Mouse (Mus musculus) midbrain, embryonic 11.5 days (tissue): ENCODE data around the gene Galnt11. TPM values are rescaled to one million over a fixed set of nuclear protein-coding genes. Genes with fewer than 3 reads are reported as not detected.

Experiments
- ATAC-seq: fragments of 200-750 bp; cut with Nextera tagmentation; 2 replicates; pipeline ENCODE4 v1.8.0; 2017; ENCODE audit warnings: moderate TSS enrichment, moderate library complexity; ENCODE audit not compliant: low FRiP score
- DNase-seq: peaks from one replicate; pipeline ENCODE4 v3.0.0; 2015; ENCODE audit warnings: low spot score; ENCODE audit errors: missing footprints
- H3K27ac ChIP-seq: fragments of 300-500 bp; sonication (generic); 2 replicates; pipeline ENCODE4 v1.5.1; 2014; ENCODE audit warnings: low read depth, low read length
- H3K27me3 ChIP-seq: fragments of 300-500 bp; sonication (generic); 2 replicates; pipeline ENCODE4 v1.6.1; 2014; ENCODE audit warnings: mild to moderate bottlenecking, low read length, moderate library complexity, mixed read lengths; ENCODE audit not compliant: control insufficient read depth, insufficient read depth
- H3K36me3 ChIP-seq: fragments of 300-500 bp; sonication (generic); 2 replicates; pipeline ENCODE4 v1.6.1; 2014; ENCODE audit warnings: mild to moderate bottlenecking, low read length, moderate library complexity, mixed read lengths; ENCODE audit not compliant: control insufficient read depth, insufficient read depth
- H3K4me1 ChIP-seq: fragments of 300-500 bp; sonication (generic); 2 replicates; pipeline ENCODE4 v1.6.1; 2014; ENCODE audit warnings: low read length; ENCODE audit not compliant: control insufficient read depth, insufficient read depth
- H3K4me2 ChIP-seq: fragments of 300-500 bp; sonication (generic); 2 replicates; pipeline ENCODE4 v1.6.1; 2014; ENCODE audit warnings: mild to moderate bottlenecking, moderate library complexity
- H3K4me3 ChIP-seq: fragments of 300-500 bp; sonication (generic); 2 replicates; pipeline ENCODE4 v1.5.1; 2014; ENCODE audit warnings: low read depth, low read length
- H3K9ac ChIP-seq: fragments of 300-500 bp; sonication (generic); 2 replicates; pipeline ENCODE4 v1.6.1; 2014; ENCODE audit warnings: low read length
- H3K9me3 ChIP-seq: fragments of 300-500 bp; sonication (generic); 2 replicates; pipeline ENCODE4 v1.6.1; 2016; ENCODE audit warnings: low read length; ENCODE audit not compliant: control insufficient read depth
- whole genome bisulfite sequencing: fragments of 180-500 bp; shearing (Covaris S2); extraction: QIAGEN DNeasy Blood & Tissue Kit; methylation state at CpG from one replicate; pipeline ENCODE4 v1.1.7; 2014; 5-methylcytosine and 5-hydroxymethylcytosine counted together
- polyA plus RNA-seq: library from polyadenylated mRNA; unstranded; fragments of >200 nt; fragmentation: Nextera tagmentation; extraction: Ambion mirVana; gene quantifications from 2 replicates; pipeline ENCODE4 v1.2.1, GENCODE M21; 2014

The Galnt11 gene
- polyA plus RNA-seq, 1 experiment from 2014 or later: 40.3 TPM

- DNase-seq (peak; percentile 62), ATAC-seq (no peak)
- no peak overlapping the region for H3K4me2 ChIP-seq
- H3K27ac ChIP-seq: no peak overlapping the region
- H3K36me3 ChIP-seq: peaks cover 7% of the 10 kb centered on the region
- H3K9ac ChIP-seq: no peak overlapping the region
- WGBS: 76% methylated on average over 1 of the region's 1 CpGs
- H3K4me1 ChIP-seq: no peaks in the 10 kb centered on the region
- H3K9me3 ChIP-seq: no peaks in the 10 kb centered on the region
- H3K27me3 ChIP-seq: no peaks in the 10 kb centered on the region
- H3K4me3 ChIP-seq: no peak overlapping the region
These were observed 24.8 kb downstream of the Galnt11 start for GRCm38 (mm10) chr5:25246473-25246865.

DNA sequence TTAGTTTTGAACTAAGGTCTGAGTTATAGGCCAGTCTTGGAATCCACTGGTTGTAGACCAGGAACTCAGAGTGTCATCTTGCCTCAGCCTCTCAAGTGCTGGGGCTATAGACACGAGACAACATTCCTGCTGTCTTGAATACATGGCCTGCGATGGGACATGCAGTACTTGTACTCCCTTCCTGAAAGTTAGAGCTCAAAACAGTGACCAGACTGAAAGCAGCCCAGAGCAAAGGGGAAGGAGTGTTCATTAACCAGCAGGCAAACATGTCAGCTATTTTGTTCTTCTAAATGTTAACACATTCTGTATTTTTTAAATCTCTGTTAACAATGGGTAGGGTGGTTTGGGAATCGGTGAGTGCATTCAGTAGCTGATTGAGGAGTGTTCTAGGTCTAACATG, 25.3 kb downstream of the Galnt11 start:
- peaks cover 8% of the 10 kb centered on the region for H3K36me3 ChIP-seq
- H3K4me2 ChIP-seq: no peak overlapping the region
- H3K9ac ChIP-seq: no peak overlapping the region
- no peaks in the 10 kb centered on the region for H3K4me1 ChIP-seq
- no peaks in the 10 kb centered on the region for H3K9me3 ChIP-seq
- ATAC-seq (no peak), DNase-seq (no peak)
- no peak overlapping the region for H3K4me3 ChIP-seq
- H3K27me3 ChIP-seq: no peaks in the 10 kb centered on the region
- 83% methylated on average over 3 of the region's 3 CpGs for WGBS
- H3K27ac ChIP-seq: no peak overlapping the region

- no peak overlapping the region for H3K27ac ChIP-seq
- peaks cover 12% of the 10 kb centered on the region for H3K36me3 ChIP-seq
- DNase-seq (peak; percentile 62), ATAC-seq (no peak)
- WGBS: 91% methylated on average over 2 of the region's 2 CpGs
- no peaks in the 10 kb centered on the region for H3K27me3 ChIP-seq
- no peak overlapping the region for H3K9ac ChIP-seq
- no peak overlapping the region for H3K4me3 ChIP-seq
- H3K9me3 ChIP-seq: no peaks in the 10 kb centered on the region
- H3K4me2 ChIP-seq: no peak overlapping the region
- no peaks in the 10 kb centered on the region for H3K4me1 ChIP-seq
These were observed 30.7 kb downstream of the Galnt11 start for GRCm38 (mm10) chr5:25252423-25252822.

- H3K9ac ChIP-seq: no peak overlapping the region
- ATAC-seq (no peak), DNase-seq (peak; percentile 57)
- no peaks in the 10 kb centered on the region for H3K27me3 ChIP-seq
- H3K27ac ChIP-seq: no peak overlapping the region
- H3K4me1 ChIP-seq: no peaks in the 10 kb centered on the region
- WGBS: 92% methylated on average over 8 of the region's 8 CpGs
- no peaks in the 10 kb centered on the region for H3K9me3 ChIP-seq
- no peak overlapping the region for H3K4me3 ChIP-seq
- H3K4me2 ChIP-seq: no peak overlapping the region
- peaks cover 12% of the 10 kb centered on the region for H3K36me3 ChIP-seq
These were observed 31.3 kb downstream of the Galnt11 start for GRCm38 (mm10) chr5:25252825-25253544.

- WGBS: 94% methylated on average over 4 of the region's 4 CpGs
- Histone ChIP-seq H3K27ac (no peak overlapping the region), H3K4me1 (no peaks in the 10 kb centered on the region), H3K36me3 (peaks cover 17% of the 10 kb centered on the region), H3K9ac (no peak overlapping the region), H3K27me3 (no peaks in the 10 kb centered on the region), H3K4me2 (no peak overlapping the region), H3K9me3 (no peaks in the 10 kb centered on the region), H3K4me3 (no peak overlapping the region)
- peak; percentile 53 for DNase-seq
- no peak for ATAC-seq
These were observed 32.8 kb downstream of the Galnt11 start for GRCm38 (mm10) chr5:25254491-25254890.

DNA sequence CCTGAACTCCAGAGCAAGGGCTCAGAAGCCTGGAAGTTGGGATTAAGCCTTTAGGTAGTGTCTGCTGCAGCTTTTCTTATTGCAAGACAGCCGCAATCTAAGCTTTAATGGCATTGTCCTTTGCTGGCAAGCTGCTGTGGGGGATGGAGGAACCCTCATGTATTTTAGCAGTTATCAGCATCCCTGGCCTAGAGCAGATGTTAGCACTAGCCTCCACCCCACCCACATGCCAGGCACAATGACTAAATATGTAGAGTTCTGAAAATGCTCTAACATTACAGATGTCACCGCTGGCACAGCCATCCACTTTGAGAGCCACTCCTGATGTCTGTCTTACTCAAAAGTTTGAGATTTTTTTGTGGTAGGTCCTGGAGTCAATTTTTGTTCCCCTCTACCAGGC, 35.0 kb downstream of the Galnt11 start:
- ATAC-seq (no peak), DNase-seq (peak; percentile 21)
- Histone ChIP-seq H3K27ac (no peak overlapping the region), H3K9me3 (no peaks in the 10 kb centered on the region), H3K27me3 (no peaks in the 10 kb centered on the region), H3K36me3 (peaks cover 10% of the 10 kb centered on the region), H3K4me2 (no peak overlapping the region), H3K9ac (no peak overlapping the region), H3K4me3 (no peak overlapping the region), H3K4me1 (no peaks in the 10 kb centered on the region)
- WGBS: 87% methylated on average over 2 of the region's 2 CpGs

GRCm38 (mm10) chr5:25261452-25261851, 39.7 kb downstream of the Galnt11 start:
- no peak overlapping the region for H3K27ac ChIP-seq
- no peaks in the 10 kb centered on the region for H3K4me1 ChIP-seq
- no peak overlapping the region for H3K4me3 ChIP-seq
- no peak overlapping the region for H3K9ac ChIP-seq
- H3K27me3 ChIP-seq: no peaks in the 10 kb centered on the region
- WGBS: 90% methylated on average over 6 of the region's 6 CpGs
- no peaks in the 10 kb centered on the region for H3K9me3 ChIP-seq
- no peak for ATAC-seq
- peak; percentile 66 for DNase-seq
- peaks cover 14% of the 10 kb centered on the region for H3K36me3 ChIP-seq
- no peak overlapping the region for H3K4me2 ChIP-seq

GRCm38 (mm10) chr5:25262266-25262665, 40.6 kb downstream of the Galnt11 start:
- H3K27ac ChIP-seq: no peak overlapping the region
- ATAC-seq (no peak), DNase-seq (peak; percentile 71)
- peaks cover 14% of the 10 kb centered on the region for H3K36me3 ChIP-seq
- H3K4me2 ChIP-seq: no peak overlapping the region
- H3K9me3 ChIP-seq: no peaks in the 10 kb centered on the region
- H3K27me3 ChIP-seq: no peaks in the 10 kb centered on the region
- H3K4me1 ChIP-seq: no peaks in the 10 kb centered on the region
- H3K4me3 ChIP-seq: no peak overlapping the region
- H3K9ac ChIP-seq: no peak overlapping the region
- 88% methylated on average over 7 of the region's 7 CpGs for WGBS

DNA sequence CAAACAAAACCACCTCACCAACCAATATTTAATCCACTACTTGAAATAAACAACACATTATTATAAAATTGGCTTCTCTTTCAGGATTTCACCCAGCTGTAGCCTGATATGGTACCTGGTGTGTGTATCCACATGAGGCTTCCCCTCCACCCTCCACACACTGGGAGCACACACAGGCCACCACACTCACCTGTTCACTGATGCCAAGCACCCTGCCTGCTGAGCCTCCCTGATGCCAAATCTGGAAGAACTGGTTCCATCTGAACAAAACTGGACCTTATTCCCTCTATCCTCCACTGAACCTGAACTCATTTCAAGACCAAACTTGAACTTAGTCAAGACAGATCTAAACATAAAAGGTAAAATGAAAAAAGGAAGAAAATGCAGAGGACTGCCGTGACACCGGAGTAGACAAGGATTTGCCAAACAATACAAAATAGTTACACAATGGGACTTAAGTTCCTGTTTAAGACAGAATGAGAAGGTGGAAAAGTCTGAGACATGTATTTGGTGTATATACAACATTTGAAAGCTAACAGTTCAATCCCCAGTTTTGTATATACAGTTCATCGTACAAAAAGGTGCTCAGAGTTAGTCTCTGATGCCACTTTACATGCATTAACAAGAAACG, 46.7 kb downstream of the Galnt11 start:
- Histone ChIP-seq H3K36me3 (peaks cover 9% of the 10 kb centered on the region), H3K4me2 (no peak overlapping the region), H3K9me3 (no peaks in the 10 kb centered on the region), H3K4me1 (no peaks in the 10 kb centered on the region), H3K9ac (no peak overlapping the region), H3K27ac (no peak overlapping the region), H3K27me3 (no peaks in the 10 kb centered on the region), H3K4me3 (no peak overlapping the region)
- no peak for ATAC-seq
- 94% methylated on average over 4 of the region's 4 CpGs for WGBS
- peak; percentile 66 for DNase-seq
